Mouse (Mus musculus) liver, embryonic 18 days (tissue): ENCODE measurements around the gene 2310022B05Rik. TPM values are rescaled to one million over a fixed set of nuclear protein-coding genes. Genes with fewer than 3 reads are reported as not detected.

Experiments
- polyA plus RNA-seq: library from polyadenylated mRNA; depleted of rRNA; stranded (reverse); fragments of >200 nt; gene quantifications from 2 replicates; pipeline ENCODE4 v1.2.3, GENCODE M21; 2012; rRNA removed

Gene 2310022B05Rik
- polyA plus RNA-seq = 8.0 and 8.3 TPM in 2 replicates

DNA sequence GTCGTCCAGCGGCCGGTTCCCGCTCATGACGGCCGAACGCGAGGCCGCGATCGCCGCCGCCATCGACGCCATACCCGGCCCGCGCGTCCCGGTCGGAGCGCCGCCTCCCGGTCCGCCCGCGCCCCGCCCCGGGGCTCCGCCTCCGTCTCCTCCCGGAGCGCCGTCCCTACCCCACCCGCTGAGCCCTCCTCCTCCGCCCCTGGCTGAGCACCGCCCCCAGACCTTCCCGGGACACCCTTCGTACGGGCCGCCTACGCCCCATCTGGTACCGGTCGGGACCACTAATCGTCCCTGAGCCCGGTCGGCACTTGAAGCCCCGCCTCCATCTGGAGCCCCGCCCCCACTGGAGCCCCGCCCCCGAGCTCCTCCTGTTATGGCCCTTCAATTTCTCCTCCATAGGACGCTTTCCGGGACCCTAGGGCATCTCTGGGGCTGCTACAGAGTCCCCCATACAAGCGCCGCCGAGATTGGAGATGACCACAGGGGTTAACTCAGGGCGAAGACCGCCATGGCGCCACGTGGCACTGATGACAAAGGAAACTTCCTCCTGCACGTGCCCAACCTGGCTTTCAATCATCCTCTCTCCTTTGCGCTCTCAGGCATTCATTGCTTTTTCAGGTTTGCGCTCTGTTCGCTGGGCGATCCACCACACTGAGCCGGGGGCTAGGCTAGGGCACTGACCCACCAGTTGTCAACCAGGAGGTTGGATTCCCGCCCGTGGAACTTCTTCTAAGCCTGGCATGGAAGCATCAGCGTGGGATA, at the start of gene 2310022B05Rik:
TSS of gene 2310022B05Rik (minus strand) at position 258 of the 762 bp plus-strand sequence.

Other genes with a start within 250 kb of the 2310022B05Rik start
- 0.24 and 0.43 TPM in 2 replicates for gene Pgbd5, start 223.7 kb downstream of the 2310022B05Rik start, polyA plus RNA-seq
- gene Cog2, start 142.6 kb downstream of the 2310022B05Rik start, polyA plus RNA-seq = 9.4 and 9.9 TPM in 2 replicates
- 479 and 482 TPM in 2 replicates for gene Agt, start 93.7 kb downstream of the 2310022B05Rik start, polyA plus RNA-seq
- 0.01 and 0.02 TPM in 2 replicates for gene Capn9, start 87.3 kb downstream of the 2310022B05Rik start, polyA plus RNA-seq
- gene Ttc13, start 58.6 kb upstream of the 2310022B05Rik start, polyA plus RNA-seq = 9.5 and 10.0 TPM in 2 replicates
- 4.8 and 4.9 TPM in 2 replicates for gene Arv1, start 58.8 kb upstream of the 2310022B05Rik start, polyA plus RNA-seq
- 3.0 and 3.6 TPM in 2 replicates for gene Fam89a, start 88.5 kb upstream of the 2310022B05Rik start, polyA plus RNA-seq
- 0.01 TPM in 2 replicates for gene Trim67, start 129.7 kb upstream of the 2310022B05Rik start, polyA plus RNA-seq
- gene Gnpat, start 199.7 kb upstream of the 2310022B05Rik start, polyA plus RNA-seq = 26.8 and 30.2 TPM in 2 replicates
- 10.7 and 11.6 TPM in 2 replicates for gene 2810004N23Rik, start 199.8 kb upstream of the 2310022B05Rik start, polyA plus RNA-seq
- 2.7 and 3.0 TPM in 2 replicates for gene Exoc8, start 234.3 kb upstream of the 2310022B05Rik start, polyA plus RNA-seq
- 5.9 and 6.0 TPM in 2 replicates for gene Sprtn, start 234.5 kb upstream of the 2310022B05Rik start, polyA plus RNA-seq